Comparison of ENCODE assay signal across 18 mouse cellular contexts in genomic region chr17:45799725-45800124, GRCm38 (mm10).
DNase-seq lines count a peak whose midpoint lies in the region; ATAC-seq and TF ChIP-seq lines count a peak whose summit lies in the region.
"Had no signal": no experiment of that assay in that cellular context is flagged by ENCODE, and none has a peak within 500 bp of the region (broad histone marks: within the 10 kb centered on the region; RNA-seq: fewer than 3 reads in every experiment).

No protein-coding gene starts in this region.

- no peak overlapping the region for H3K4me3 ChIP-seq in liver, adult 2 months (ENCODE audit: insufficient read depth, low read depth, low read length)
- no peak overlapping the region for H3K4me3 ChIP-seq in liver, embryonic 11.5 days (ENCODE audit: low read depth, low read length)
- H3K4me3 ChIP-seq in liver, postnatal 0 days (ENCODE audit: low read depth, low read length): no peak overlapping the region

- H3K79me2 ChIP-seq in liver, adult 2 months (ENCODE audit: control insufficient read depth, insufficient read depth, low read length): no peaks in the 10 kb centered on the region

- no peak overlapping the region for H3K27ac ChIP-seq in liver, adult 2 months (replicated peaks; ENCODE audit: insufficient read depth, low read depth, low read length)
- H3K27ac ChIP-seq in liver, embryonic 11.5 days (ENCODE audit: low read depth, low read length): no peak overlapping the region
- H3K27ac ChIP-seq in liver, postnatal 0 days (ENCODE audit: low read depth): no peak overlapping the region

- no peak for TF ChIP-seq CTCF in liver, adult 2 months (IDR thresholded peaks at IDR 0.05; ENCODE audit: low read depth, low read length)
- no peak for TF ChIP-seq CTCF in liver, postnatal 0 days (IDR thresholded peaks at IDR 0.05; ENCODE audit: low read depth)

- no peaks in the 10 kb centered on the region for H3K27me3 ChIP-seq in liver, adult 2 months (ENCODE audit: control insufficient read depth, insufficient read depth, low read length)
- peaks cover 6% of the 10 kb centered on the region for H3K27me3 ChIP-seq in liver, embryonic 11.5 days (replicated peaks; ENCODE audit: control insufficient read depth, insufficient read depth, low read length)
- no peaks in the 10 kb centered on the region for H3K27me3 ChIP-seq in liver, postnatal 0 days (ENCODE audit: insufficient read depth, low read length)
- H3K27me3 ChIP-seq: Patski had no signal

- H3K36me3 ChIP-seq in liver, adult 2 months (ENCODE audit: control insufficient read depth, insufficient read depth, low read length): no peaks in the 10 kb centered on the region
- H3K36me3 ChIP-seq in liver, embryonic 11.5 days (ENCODE audit: control insufficient read depth, insufficient read depth, low read length): no peaks in the 10 kb centered on the region
- H3K36me3 ChIP-seq in liver, postnatal 0 days (replicated peaks; ENCODE audit: insufficient read depth, low read length): no peaks in the 10 kb centered on the region
- H3K36me3 ChIP-seq: G1E had no signal

- peaks cover 2% of the 10 kb centered on the region; the same call in 1 of the 2 replicates for H3K4me1 ChIP-seq in liver, adult 2 months (ENCODE audit: control insufficient read depth, insufficient read depth, low read length)
- H3K4me1 ChIP-seq in liver, embryonic 11.5 days (replicated peaks; ENCODE audit: control insufficient read depth, insufficient read depth, low read length): no peaks in the 10 kb centered on the region; the same call in 1 of the 2 replicates
- H3K4me1 ChIP-seq in liver, postnatal 0 days (ENCODE audit: insufficient read depth): no peaks in the 10 kb centered on the region

- no peak for TF ChIP-seq EP300 in liver, postnatal 0 days (IDR thresholded peaks at IDR 0.05; ENCODE audit: low read depth)

- H3K9me3 ChIP-seq in liver, embryonic 11.5 days (ENCODE audit: control insufficient read depth, low read length): no peaks in the 10 kb centered on the region
- peaks cover 6% of the 10 kb centered on the region; the same call in 1 of the 2 replicates for H3K9me3 ChIP-seq in liver, postnatal 0 days (ENCODE audit: low read length)

- H3K9ac ChIP-seq in liver, adult 2 months (ENCODE audit: low read depth, low read length): no peak overlapping the region
- H3K9ac ChIP-seq in liver, embryonic 11.5 days (ENCODE audit: low read depth, low read length): no peak overlapping the region
- H3K9ac ChIP-seq in liver, postnatal 0 days (replicated peaks): no peak overlapping the region

- 26% methylated on average over 1 of the region's 1 CpGs for WGBS in liver, adult 2 months
- 79% methylated on average over 1 of the region's 1 CpGs for WGBS in liver, embryonic 11.5 days
- 75% methylated on average over 1 of the region's 1 CpGs for WGBS in liver, postnatal 0 days (ENCODE audit: insufficient replicate concordance)

- DNase-seq in liver, adult 2 months (ENCODE audit: extremely low read depth, low read depth, low spot score): peak; percentile 90
- DNase-seq in liver, embryonic 11.5 days (ENCODE audit: low spot score): no peak
- DNase-seq in liver, postnatal 0 days: no peak
- DNase-seq in liver: no peak
- DNase-seq: adrenal gland, adult 2 months; adrenal gland, adult 8-10 months; adrenal gland, postnatal 10 days; adrenal gland, postnatal 14 days; adrenal gland, postnatal 25 days; adrenal gland, postnatal 36 days; B cell, adult 2 months; cerebellum, adult 11 months; cerebellum, adult 11-12 months; cerebellum, adult 18-20 months had no signal

- no peak for ATAC-seq in liver, embryonic 11.5 days (replicated peaks; ENCODE audit: low FRiP score)
- peak; percentile 56; the same call in 1 of the 2 replicates for ATAC-seq in liver, postnatal 0 days
- ATAC-seq: activated CD4-positive, CD25-positive, alpha-beta regulatory T cell, adult 4 months; CD4-positive, CD25-positive, alpha-beta regulatory T cell, adult 4 months; Patski had no signal

- TF ChIP-seq POLR2A in liver, adult 2 months (IDR thresholded peaks at IDR 0.05; ENCODE audit: extremely low read depth, insufficient read depth, low read length): no peak

- no peak overlapping the region for H3K4me2 ChIP-seq in liver, embryonic 11.5 days
- H3K4me2 ChIP-seq in liver, postnatal 0 days (ENCODE audit: low read depth, low read length): no peak overlapping the region
